Mouse (Mus musculus): ENCODE measurements around the gene Ap1b1.
A peak's percentile ranks its signal among the peaks of the same experiment; 100 is the strongest.

Ap1b1 gene

DNA sequence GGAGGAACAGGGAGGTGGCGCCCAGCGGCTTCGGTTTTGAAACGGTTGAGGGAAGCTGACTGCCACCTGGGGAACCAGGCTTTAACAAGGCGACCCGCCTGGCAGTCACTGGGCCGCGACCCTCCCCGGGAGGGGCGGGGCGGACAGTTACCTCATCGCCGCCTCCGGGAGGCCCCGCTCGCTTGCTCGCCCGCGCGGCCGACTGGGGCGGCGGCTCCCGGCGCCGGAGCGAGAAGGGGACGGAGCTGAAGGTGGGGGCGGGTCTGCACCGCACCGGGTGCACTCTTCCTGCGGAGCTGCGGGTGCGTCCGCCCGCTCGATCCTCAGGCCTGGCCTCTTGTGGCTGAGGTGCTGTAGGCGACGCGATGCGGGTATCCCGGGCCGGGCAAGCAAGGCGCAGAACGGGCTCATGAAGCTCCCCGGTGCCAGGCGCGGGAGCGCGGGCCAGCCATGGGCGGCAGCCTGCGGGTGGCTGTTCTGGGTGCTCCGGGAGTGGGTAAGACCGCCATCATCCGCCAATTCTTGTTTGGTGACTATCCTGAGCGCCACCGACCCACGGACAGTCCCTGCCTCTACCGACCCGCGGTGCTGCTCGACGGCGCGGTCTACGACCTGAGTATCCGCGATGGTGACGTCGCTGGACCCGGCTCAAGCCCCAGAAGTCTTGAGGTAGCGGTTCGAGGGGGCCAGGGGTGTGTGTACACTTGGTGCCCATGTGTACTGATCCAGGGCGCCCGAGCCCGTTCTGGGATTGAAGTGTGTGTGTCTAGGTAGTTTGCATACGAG lies 71.4 kb downstream of the Ap1b1 start, which contains the start of gene Rasl10a:
TSS of gene Rasl10a (plus strand) at position 273 of the 786 bp plus-strand sequence.
- TF ChIP-seq CTCF (conservative IDR thresholded peaks at IDR 0.05; ENCODE audit: low read length) (no peak), NANOG (IDR thresholded peaks at IDR 0.05; ENCODE audit: borderline replicate concordance, low read length) (no peak), POU5F1 (IDR thresholded peaks at IDR 0.05; ENCODE audit: borderline replicate concordance, low read length) (no peak)
- peaks cover 75% of the 10 kb centered on the region for H3K27me3 ChIP-seq (ENCODE audit: insufficient read depth, low read length)
- H3K4me1 ChIP-seq (replicated peaks; ENCODE audit: low read depth, low read length) = peaks cover 89% of the 10 kb centered on the region
- peaks cover 20% of the 10 kb centered on the region for H3K36me3 ChIP-seq (ENCODE audit: insufficient read depth, low read length)
- H3K9me3 ChIP-seq (ENCODE audit: low read length) = no peaks in the 10 kb centered on the region
- peak within 1 kb of the TSS; percentile 77 for H3K4me3 ChIP-seq (replicated peaks; ENCODE audit: low read length)

DNA sequence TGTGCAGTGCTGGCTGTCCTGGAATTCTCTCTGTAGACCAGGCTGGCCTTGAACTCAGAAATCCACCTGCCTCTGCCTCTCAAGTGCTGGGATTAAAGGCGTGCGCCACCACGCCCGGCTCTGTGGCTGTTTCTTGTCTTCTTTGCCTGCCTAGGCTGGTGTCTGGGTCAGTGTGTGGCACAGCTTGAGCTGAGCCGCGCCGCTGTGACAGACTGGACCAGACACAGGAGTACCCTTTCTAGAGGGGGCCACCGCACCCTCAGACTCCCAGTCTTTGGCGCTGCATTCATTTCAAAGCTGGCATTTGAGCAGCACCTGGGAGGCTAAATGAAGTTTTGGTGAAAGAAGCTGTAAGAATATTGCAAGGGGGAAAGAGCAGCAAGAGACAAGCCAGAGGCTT lies 72.2 kb downstream of the Ap1b1 start:
- peaks cover 90% of the 10 kb centered on the region for H3K4me1 ChIP-seq (replicated peaks; ENCODE audit: low read depth, low read length)
- peaks cover 27% of the 10 kb centered on the region for H3K36me3 ChIP-seq (ENCODE audit: insufficient read depth, low read length)
- TF ChIP-seq NANOG (IDR thresholded peaks at IDR 0.05; ENCODE audit: borderline replicate concordance, low read length) (no peak), POU5F1 (IDR thresholded peaks at IDR 0.05; ENCODE audit: borderline replicate concordance, low read length) (no peak), CTCF (conservative IDR thresholded peaks at IDR 0.05; ENCODE audit: low read length) (no peak)
- H3K4me3 ChIP-seq (replicated peaks; ENCODE audit: low read length) = peak overlapping the region; percentile 46; the same call in 1 of the 2 replicates
- no peaks in the 10 kb centered on the region for H3K9me3 ChIP-seq (ENCODE audit: low read length)
- H3K27me3 ChIP-seq (ENCODE audit: insufficient read depth, low read length) = peaks cover 82% of the 10 kb centered on the region

DNA sequence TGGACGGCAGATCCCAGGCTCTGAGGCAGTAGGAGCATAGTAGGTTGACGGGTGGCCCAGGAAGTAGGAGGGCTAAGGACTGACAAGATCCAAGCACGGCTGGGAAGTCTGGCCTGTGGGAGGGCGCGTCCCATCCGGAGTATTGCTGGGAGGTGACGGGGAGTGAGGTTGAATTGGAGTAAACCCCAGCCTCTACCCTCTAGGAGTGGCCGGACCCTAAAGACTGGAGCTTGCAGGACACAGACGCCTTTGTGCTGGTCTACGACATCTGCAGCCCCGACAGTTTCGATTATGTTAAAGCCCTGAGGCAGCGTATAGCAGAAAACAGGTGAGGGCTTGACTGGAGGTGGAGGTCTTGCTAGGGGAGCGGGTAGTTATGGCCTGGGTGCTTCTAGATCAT lies 72.6 kb downstream of the Ap1b1 start:
- Histone ChIP-seq H3K4me1 (replicated peaks; ENCODE audit: low read depth, low read length) (peaks cover 90% of the 10 kb centered on the region), H3K4me3 (replicated peaks; ENCODE audit: low read length) (peak overlapping the region; percentile 46), H3K9me3 (ENCODE audit: low read length) (no peaks in the 10 kb centered on the region), H3K36me3 (ENCODE audit: insufficient read depth, low read length) (peaks cover 27% of the 10 kb centered on the region), H3K27me3 (ENCODE audit: insufficient read depth, low read length) (peaks cover 87% of the 10 kb centered on the region)
- TF ChIP-seq NANOG (IDR thresholded peaks at IDR 0.05; ENCODE audit: borderline replicate concordance, low read length) = no peak
- no peak for TF ChIP-seq CTCF (conservative IDR thresholded peaks at IDR 0.05; ENCODE audit: low read length)
- TF ChIP-seq POU5F1 (IDR thresholded peaks at IDR 0.05; ENCODE audit: borderline replicate concordance, low read length) = no peak

DNA sequence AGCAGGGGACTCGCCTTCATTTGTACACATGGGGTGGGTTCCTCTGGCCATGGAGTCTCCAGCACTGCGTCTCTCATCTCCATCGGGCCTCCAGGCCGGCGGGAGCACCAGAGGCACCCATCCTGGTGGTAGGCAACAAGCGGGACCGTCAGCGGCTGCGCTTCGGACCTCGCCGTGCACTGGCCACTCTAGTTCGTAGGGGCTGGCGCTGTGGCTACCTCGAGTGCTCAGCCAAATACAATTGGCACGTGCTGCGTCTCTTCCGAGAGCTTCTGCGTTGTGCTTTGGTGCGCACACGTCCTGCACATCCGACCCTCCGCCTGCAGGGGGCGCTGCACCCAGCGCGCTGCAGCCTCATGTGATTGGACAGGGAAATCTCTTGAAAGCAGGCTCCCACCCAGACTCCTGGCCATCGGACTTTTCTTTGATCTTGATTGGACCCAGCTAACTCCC lies 73.1 kb downstream of the Ap1b1 start:
- TF ChIP-seq POU5F1 (IDR thresholded peaks at IDR 0.05; ENCODE audit: borderline replicate concordance, low read length) (no peak), CTCF (conservative IDR thresholded peaks at IDR 0.05; ENCODE audit: low read length) (peak; percentile 95), NANOG (IDR thresholded peaks at IDR 0.05; ENCODE audit: borderline replicate concordance, low read length) (no peak)
- H3K4me1 ChIP-seq (replicated peaks; ENCODE audit: low read depth, low read length) = peaks cover 91% of the 10 kb centered on the region
- peaks cover 27% of the 10 kb centered on the region for H3K36me3 ChIP-seq (ENCODE audit: insufficient read depth, low read length)
- H3K9me3 ChIP-seq (ENCODE audit: low read length) = no peaks in the 10 kb centered on the region
- H3K4me3 ChIP-seq (replicated peaks; ENCODE audit: low read length) = peak overlapping the region; percentile 91
- peaks cover 89% of the 10 kb centered on the region for H3K27me3 ChIP-seq (ENCODE audit: insufficient read depth, low read length)

DNA sequence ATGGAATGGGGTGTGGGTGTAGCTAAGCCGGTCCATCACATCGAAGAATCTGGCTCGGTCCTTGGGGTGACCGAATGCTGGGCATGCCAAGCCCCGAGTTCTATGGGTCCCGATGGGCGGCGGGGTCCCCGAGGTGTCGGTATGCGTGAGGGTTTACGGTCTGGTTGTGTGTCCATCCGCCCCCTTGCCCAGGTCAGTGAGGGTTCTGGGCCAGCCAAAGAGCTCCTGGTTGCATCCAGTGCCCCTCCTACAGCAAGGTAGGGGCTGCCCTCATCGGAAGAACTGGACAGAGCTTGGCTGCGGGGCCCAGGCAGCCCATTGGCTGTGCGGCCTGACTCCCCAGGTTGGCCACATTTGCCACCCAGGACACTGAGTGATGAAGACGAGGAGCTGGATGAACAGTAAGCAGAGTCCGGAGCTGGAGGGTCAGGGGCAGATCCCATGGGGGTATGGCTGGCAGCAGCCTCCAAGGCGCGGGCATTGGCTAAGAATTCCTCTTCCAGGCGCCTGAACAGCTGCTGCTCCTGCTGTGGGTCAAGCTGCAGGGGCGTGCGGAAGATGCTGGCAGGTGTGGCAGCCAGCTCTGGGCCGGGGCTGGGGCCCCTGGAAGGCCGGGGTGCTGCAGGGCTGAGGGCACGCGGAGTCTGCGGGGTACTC lies 74.3 kb downstream of the Ap1b1 start:
- Histone ChIP-seq H3K36me3 (ENCODE audit: insufficient read depth, low read length) (peaks cover 27% of the 10 kb centered on the region), H3K27me3 (ENCODE audit: insufficient read depth, low read length) (peaks cover 78% of the 10 kb centered on the region), H3K4me1 (replicated peaks; ENCODE audit: low read depth, low read length) (peaks cover 85% of the 10 kb centered on the region), H3K4me3 (replicated peaks; ENCODE audit: low read length) (peak overlapping the region; percentile 91), H3K9me3 (ENCODE audit: low read length) (no peaks in the 10 kb centered on the region)
- TF ChIP-seq POU5F1 (IDR thresholded peaks at IDR 0.05; ENCODE audit: borderline replicate concordance, low read length) (no peak), NANOG (IDR thresholded peaks at IDR 0.05; ENCODE audit: borderline replicate concordance, low read length) (no peak), CTCF (conservative IDR thresholded peaks at IDR 0.05; ENCODE audit: low read length) (no peak)

DNA sequence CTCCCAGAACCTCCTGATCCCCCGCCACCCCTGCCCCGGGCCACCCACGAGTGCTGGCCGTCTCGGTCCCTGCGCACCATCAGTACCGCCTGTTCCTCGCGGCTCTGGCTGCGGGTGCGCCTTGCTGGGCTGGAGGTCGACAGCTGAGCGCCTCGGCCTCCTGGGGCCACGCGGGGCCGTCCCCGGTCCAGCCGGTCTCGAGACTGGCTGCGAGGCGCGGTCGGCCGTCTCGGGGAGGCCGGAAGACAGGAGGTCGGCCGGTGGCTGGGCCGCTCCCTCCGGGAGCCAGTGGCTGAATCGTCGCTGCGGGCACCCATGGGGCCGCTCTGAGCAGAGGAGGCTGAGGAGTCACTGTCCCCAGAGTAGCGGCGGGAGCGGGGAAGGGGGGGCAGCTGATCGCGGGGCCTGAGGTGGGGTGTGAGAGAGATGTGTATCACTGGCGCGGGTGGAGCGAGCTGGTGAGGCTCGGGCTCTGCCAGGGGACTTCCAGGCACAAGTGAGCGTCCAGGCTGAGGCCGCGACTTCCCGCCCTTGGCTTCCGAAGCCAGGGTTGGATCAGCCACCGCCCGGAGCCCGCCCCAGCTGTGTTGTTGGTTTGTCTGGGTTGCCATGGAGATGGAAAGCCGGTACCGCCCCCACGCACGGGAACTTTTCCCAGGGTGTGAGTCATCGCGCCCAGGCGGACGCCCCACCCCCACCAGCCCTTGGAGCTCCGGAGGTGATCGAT lies 75.0 kb downstream of the Ap1b1 start:
- Histone ChIP-seq H3K9me3 (ENCODE audit: low read length) (no peaks in the 10 kb centered on the region), H3K27me3 (ENCODE audit: insufficient read depth, low read length) (peaks cover 71% of the 10 kb centered on the region), H3K36me3 (ENCODE audit: insufficient read depth, low read length) (peaks cover 27% of the 10 kb centered on the region), H3K4me1 (replicated peaks; ENCODE audit: low read depth, low read length) (peaks cover 83% of the 10 kb centered on the region), H3K4me3 (replicated peaks; ENCODE audit: low read length) (peak overlapping the region; percentile 91)
- no peak for TF ChIP-seq POU5F1 (IDR thresholded peaks at IDR 0.05; ENCODE audit: borderline replicate concordance, low read length)

DNA sequence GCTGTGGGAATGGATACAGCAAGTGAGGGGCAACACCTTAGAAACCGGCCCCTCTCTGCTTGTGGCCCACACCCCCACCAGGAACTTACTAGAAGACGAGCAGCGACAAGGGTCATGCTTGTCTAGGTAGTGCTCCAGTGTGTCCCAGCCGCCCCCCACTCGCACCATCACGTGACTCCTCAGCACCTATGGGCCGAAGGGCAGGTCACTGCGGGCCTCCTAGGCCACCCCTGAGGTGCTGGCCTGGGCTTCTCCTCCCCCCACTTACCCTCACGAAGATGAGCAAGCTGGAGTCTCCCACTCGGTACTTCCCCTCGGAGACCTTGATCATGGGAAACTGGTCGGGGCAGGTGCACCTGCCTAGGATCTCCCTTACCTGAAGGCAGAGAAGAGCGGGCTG lies 75.7 kb downstream of the Ap1b1 start:
- TF ChIP-seq NANOG (IDR thresholded peaks at IDR 0.05; ENCODE audit: borderline replicate concordance, low read length) = no peak
- TF ChIP-seq CTCF (conservative IDR thresholded peaks at IDR 0.05; ENCODE audit: low read length) = no peak
- no peak for TF ChIP-seq POU5F1 (IDR thresholded peaks at IDR 0.05; ENCODE audit: borderline replicate concordance, low read length)
- Histone ChIP-seq H3K27me3 (ENCODE audit: insufficient read depth, low read length) (peaks cover 63% of the 10 kb centered on the region), H3K4me3 (replicated peaks; ENCODE audit: low read length) (peak overlapping the region; percentile 91), H3K9me3 (ENCODE audit: low read length) (no peaks in the 10 kb centered on the region), H3K36me3 (ENCODE audit: insufficient read depth, low read length) (peaks cover 27% of the 10 kb centered on the region), H3K4me1 (replicated peaks; ENCODE audit: low read depth, low read length) (peaks cover 75% of the 10 kb centered on the region)

DNA sequence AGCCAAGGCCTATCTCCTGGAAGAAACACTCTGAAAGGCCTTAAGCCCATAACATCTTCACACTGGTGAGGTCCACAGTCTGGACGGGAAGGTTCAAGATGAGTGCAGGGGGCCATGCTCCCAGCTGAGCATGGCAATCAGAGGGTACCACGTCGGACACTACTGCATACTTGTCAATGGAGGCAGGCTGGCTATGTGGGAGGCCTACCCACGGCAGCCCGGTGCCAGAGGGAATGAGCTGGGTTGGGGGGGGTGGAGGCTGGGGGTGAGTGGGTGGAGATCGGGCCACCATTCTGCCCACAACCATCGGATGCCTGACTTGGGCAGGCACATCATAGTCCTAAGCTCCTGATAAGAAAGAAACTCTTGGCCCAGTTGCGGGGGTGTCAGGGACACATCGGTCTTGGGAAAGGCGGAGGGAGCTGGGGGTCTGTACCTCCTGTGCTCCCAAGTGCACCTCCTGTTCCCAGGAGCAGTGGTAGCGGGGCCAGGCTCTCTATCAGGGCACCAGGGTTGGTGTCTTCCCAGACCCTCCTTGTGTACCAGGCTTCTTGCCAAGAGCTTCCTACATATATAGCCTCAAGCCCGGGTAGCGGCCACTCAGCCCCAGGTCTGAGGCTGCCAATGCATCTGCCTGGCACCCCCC lies 76.4 kb downstream of the Ap1b1 start:
- Histone ChIP-seq H3K36me3 (ENCODE audit: insufficient read depth, low read length) (peaks cover 32% of the 10 kb centered on the region), H3K4me3 (replicated peaks; ENCODE audit: low read length) (peak overlapping the region; percentile 91), H3K4me1 (replicated peaks; ENCODE audit: low read depth, low read length) (peaks cover 71% of the 10 kb centered on the region), H3K9me3 (ENCODE audit: low read length) (no peaks in the 10 kb centered on the region), H3K27me3 (ENCODE audit: insufficient read depth, low read length) (peaks cover 57% of the 10 kb centered on the region)
- TF ChIP-seq CTCF (conservative IDR thresholded peaks at IDR 0.05; ENCODE audit: low read length) = no peak
- no peak for TF ChIP-seq NANOG (IDR thresholded peaks at IDR 0.05; ENCODE audit: borderline replicate concordance, low read length)
- no peak for TF ChIP-seq POU5F1 (IDR thresholded peaks at IDR 0.05; ENCODE audit: borderline replicate concordance, low read length)
